In genomic region chr13:101553131-101553549, GRCm38 (mm10) we compare ENCODE assay signal across 12 mouse cellular contexts.
A peak's percentile ranks its signal among the peaks of the same experiment; 100 is the strongest.
DNase-seq lines count a peak whose midpoint lies in the region; ATAC-seq lines count a peak whose summit lies in the region.
"Had no signal": no experiment of that assay in that cellular context is flagged by ENCODE, and none has a peak within 500 bp of the region (broad histone marks: within the 10 kb centered on the region; RNA-seq: fewer than 3 reads in every experiment).

No protein-coding gene starts in this region.

- no peaks in the 10 kb centered on the region for H3K27me3 ChIP-seq in kidney, embryonic 15.5 days
- H3K27me3 ChIP-seq in limb, embryonic 15.5 days: no peaks in the 10 kb centered on the region
- no peaks in the 10 kb centered on the region for H3K27me3 ChIP-seq in hindbrain, embryonic 10.5 days (ENCODE audit: insufficient read depth, poor library complexity, severe bottlenecking)
- H3K27me3 ChIP-seq: neural tube, embryonic 15.5 days had no signal

- no peak overlapping the region for H3K9ac ChIP-seq in kidney, embryonic 15.5 days
- H3K9ac ChIP-seq in limb, embryonic 15.5 days: no peak overlapping the region
- H3K9ac ChIP-seq: neural tube, embryonic 15.5 days had no signal

- H3K4me1 ChIP-seq in kidney, embryonic 15.5 days: peaks cover 7% of the 10 kb centered on the region; the same call in 1 of the 2 replicates
- 0 out of 2 replicates have a peak, but pooled peaks cover 4% of the 10 kb centered on the region for H3K4me1 ChIP-seq in limb, embryonic 15.5 days
- peaks cover 14% of the 10 kb centered on the region for H3K4me1 ChIP-seq in hindbrain, embryonic 10.5 days (replicated peaks)
- H3K4me1 ChIP-seq: neural tube, embryonic 15.5 days had no signal

- H3K4me2 ChIP-seq in kidney, embryonic 15.5 days: no peak overlapping the region
- H3K4me2 ChIP-seq in limb, embryonic 15.5 days: no peak overlapping the region
- H3K4me2 ChIP-seq: neural tube, embryonic 15.5 days had no signal

- H3K36me3 ChIP-seq in kidney, embryonic 15.5 days: no peaks in the 10 kb centered on the region
- no peaks in the 10 kb centered on the region for H3K36me3 ChIP-seq in limb, embryonic 15.5 days
- H3K36me3 ChIP-seq in hindbrain, embryonic 10.5 days: no peaks in the 10 kb centered on the region
- H3K36me3 ChIP-seq: neural tube, embryonic 15.5 days had no signal

- no peak overlapping the region for H3K4me3 ChIP-seq in kidney, embryonic 15.5 days (replicated peaks)
- H3K4me3 ChIP-seq in limb, embryonic 15.5 days: no peak overlapping the region
- no peak overlapping the region for H3K4me3 ChIP-seq in hindbrain, embryonic 10.5 days
- H3K4me3 ChIP-seq: neural tube, embryonic 15.5 days had no signal

- H3K27ac ChIP-seq in kidney, embryonic 15.5 days: no peak overlapping the region
- H3K27ac ChIP-seq in limb, embryonic 15.5 days: no peak overlapping the region
- H3K27ac ChIP-seq in hindbrain, embryonic 10.5 days: no peak overlapping the region
- H3K27ac ChIP-seq: neural tube, embryonic 15.5 days had no signal

- no peak for DNase-seq in kidney, postnatal 36 days
- peak; percentile 33 for DNase-seq in thymus, postnatal 4 days
- no peak for DNase-seq in thymus, postnatal 10 days (ENCODE audit: low spot score in 2 of 2)
- no peak for DNase-seq in hindbrain, embryonic 10.5 days (ENCODE audit: low spot score)
- no peak for DNase-seq in adrenal gland, postnatal 4 days (ENCODE audit: low spot score in 2 of 2)
- no peak for DNase-seq in layer of hippocampus, adult 9-11 months
- DNase-seq: adrenal gland, postnatal 14 days; gastrocnemius, postnatal 14 days; lung, postnatal 10 days had no signal

- peak; percentile 85 for ATAC-seq in kidney, embryonic 15.5 days (replicated peaks; ENCODE audit: low FRiP score)
- ATAC-seq in limb, embryonic 15.5 days (ENCODE audit: insufficient number of reproducible peaks, low FRiP score, low TSS enrichment, low read depth): peak; percentile 48; the same call in 1 of the 2 replicates

- WGBS in kidney, embryonic 15.5 days: 41% methylated on average over 8 of the region's 8 CpGs
- 59% methylated on average over 8 of the region's 8 CpGs for WGBS in limb, embryonic 15.5 days
- WGBS in hindbrain, embryonic 10.5 days: 67% methylated on average over 8 of the region's 8 CpGs

- no peaks in the 10 kb centered on the region for H3K9me3 ChIP-seq in kidney, embryonic 15.5 days (replicated peaks)
- H3K9me3 ChIP-seq in limb, embryonic 15.5 days: no peaks in the 10 kb centered on the region
- H3K9me3 ChIP-seq in hindbrain, embryonic 10.5 days: no peaks in the 10 kb centered on the region
- H3K9me3 ChIP-seq: neural tube, embryonic 15.5 days had no signal
